Mouse (Mus musculus) G1E (cell line): ENCODE data around the gene Sult6b1.

Experiments
- CTCF ChIP-seq: IDR thresholded peaks from 2 replicates; pipeline ENCODE4 v1.5.1; 2012; ENCODE audit warnings: low read depth, low read length, inconsistent platforms, mixed read lengths
- GATA1 ChIP-seq: IDR thresholded peaks from 2 replicates; pipeline ENCODE4 v1.6.1; 2012; ENCODE audit warnings: borderline replicate concordance, low read length, inconsistent platforms, mixed read lengths
- GATA2 ChIP-seq: IDR thresholded peaks from 2 replicates; pipeline ENCODE4 v1.6.1; 2012; ENCODE audit warnings: low read depth, low read length, inconsistent platforms, borderline replicate concordance
- POLR2AphosphoS5 ChIP-seq: IDR thresholded peaks from 2 replicates; pipeline ENCODE4 v1.6.1; 2012; ENCODE audit warnings: low read depth, low read length, inconsistent platforms; ENCODE audit not compliant: insufficient replicate concordance
- TAL1 ChIP-seq: conservative IDR thresholded peaks from 2 replicates; pipeline ENCODE4 v1.6.1; 2012; ENCODE audit warnings: low read depth, low read length, inconsistent platforms, mixed read lengths

GRCm38 (mm10) chr17:78916369-78916813, 9.6 kb upstream of the Sult6b1 start, which contains the start of gene Cebpzos:
- no peak for TF ChIP-seq GATA1
- no peak for TF ChIP-seq CTCF
- no peak for TF ChIP-seq POLR2AphosphoS5
- TF ChIP-seq TAL1 = no peak
- TF ChIP-seq GATA2 = no peak
